Mouse (Mus musculus) cerebellum, postnatal 4 days (tissue): Measurements from ENCODE around the gene Olfr1111.
"Not testable (repeated sequence)": the region's sequence is repeated elsewhere in the genome, so short reads cannot be mapped to it uniquely, and the experiment has no call there.

ENCODE experiments used
- DNase-seq, 2 experiments: peaks; one replicate each; pipeline ENCODE4 v3.0.0; 2022; ENCODE audit warnings: low spot score in 2 of 2, mixed read lengths in 1 of 2

Gene Olfr1111

DNA sequence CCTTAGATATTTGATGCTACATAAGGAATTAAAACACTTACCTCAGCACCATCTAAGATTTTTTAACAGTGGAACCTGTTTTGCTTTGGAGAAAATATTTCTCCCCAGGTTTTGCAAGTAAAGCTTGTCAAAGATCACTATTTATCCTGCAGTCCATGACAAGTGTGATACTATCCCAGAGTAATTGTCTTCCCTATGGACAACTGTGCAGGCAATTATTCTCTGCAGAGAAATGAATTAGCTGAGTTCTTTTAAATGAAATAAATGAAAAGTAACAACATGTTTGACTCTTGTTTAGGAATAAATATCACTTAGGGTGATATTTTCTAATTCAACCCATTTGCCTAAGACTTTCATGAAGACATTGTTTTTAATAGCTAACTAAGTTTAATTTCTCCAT, at the start of gene Olfr1111:
Olfr1111 (minus strand) TSS at position 101 of the 400 bp plus-strand sequence.
- DNase-seq = no peak

DNA sequence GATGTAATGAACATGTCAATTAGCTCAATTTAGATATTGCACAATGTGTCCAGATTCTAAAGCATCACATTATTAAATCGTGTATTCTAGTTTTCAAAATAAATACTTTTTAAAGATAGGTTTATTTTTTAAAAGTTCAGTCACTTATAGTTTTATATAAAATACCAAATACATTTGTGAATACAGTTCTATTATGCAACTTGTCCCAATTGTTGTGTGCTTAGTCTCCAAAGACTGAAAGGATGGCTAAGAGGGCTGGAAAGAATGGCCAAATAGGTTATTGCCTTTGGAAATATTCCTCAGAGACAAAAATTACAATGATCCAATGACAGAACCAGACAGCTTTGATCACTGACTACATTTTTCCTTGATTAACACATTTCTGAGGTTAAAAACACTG, 35.1 kb upstream of the Olfr1111 start, which contains the start of gene Olfr1112:
Olfr1112 (plus strand) TSS at position 301 of the 400 bp plus-strand sequence.
- no peak for DNase-seq

DNA sequence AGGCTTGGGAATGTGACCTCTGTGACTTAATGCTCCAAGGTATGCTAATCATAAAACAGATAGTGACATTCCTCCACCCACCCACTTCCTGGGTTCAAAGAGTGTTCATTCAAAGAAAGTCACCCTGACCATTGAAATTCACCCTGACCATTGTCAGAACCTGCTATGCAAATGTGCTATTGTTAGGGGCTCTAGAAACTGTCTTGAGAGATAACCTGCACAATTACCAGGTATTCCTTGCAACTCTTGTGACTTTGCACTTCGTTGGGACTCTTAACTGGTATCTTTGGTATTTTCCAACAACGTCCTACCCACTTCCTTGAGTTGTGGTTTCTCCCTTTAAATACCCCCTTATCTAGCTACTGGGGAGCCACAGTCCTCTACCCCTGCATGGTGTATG, 15.3 kb upstream of the Olfr1111 start:
- DNase-seq = not testable (repeated sequence)

DNA sequence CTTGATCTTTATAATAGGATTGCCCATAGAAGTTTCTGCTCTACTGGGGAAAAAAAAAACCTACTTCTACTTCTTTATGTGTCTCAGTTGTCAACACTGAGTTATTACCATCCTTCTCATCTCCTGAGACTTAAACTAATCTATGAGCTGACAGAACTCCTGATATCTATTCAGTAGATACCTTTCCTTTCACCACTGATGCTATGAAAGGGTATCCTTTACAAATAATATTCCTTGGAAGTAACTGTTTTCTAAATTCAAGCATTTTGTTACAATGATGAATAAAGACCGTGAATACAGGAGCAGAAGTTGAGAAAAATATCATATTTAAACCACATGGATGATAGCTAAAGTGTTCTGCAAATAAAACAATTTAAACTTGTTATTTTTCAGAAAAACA, 12.2 kb downstream of the Olfr1111 start, which contains the start of gene Olfr1110:
Olfr1110 (minus strand) TSS at position 101 of the 400 bp plus-strand sequence.
- no peak for DNase-seq

DNA sequence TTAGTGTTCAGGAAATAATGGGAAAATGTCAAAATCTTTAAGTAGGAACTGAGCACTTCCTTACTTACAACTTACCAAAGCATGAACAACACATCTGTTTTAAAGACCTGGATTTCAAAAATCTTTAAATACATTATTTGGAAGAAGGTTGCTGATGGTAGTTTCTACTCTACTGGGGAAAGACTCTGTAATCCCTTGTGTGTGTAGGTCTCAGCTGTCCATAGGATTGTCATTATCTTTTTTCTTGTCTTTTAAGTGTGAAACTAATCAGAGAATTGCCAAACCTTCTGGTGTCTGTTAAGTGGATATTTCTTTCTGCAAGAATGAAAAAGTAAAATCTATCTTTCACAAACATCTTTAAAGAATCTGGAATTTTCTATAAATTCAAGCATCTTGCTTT, 38.0 kb downstream of the Olfr1111 start, which contains the start of gene Olfr259:
Olfr259 (minus strand) TSS at position 101 of the 400 bp plus-strand sequence.
- no peak for DNase-seq
